Mouse (Mus musculus): ENCODE data around the gene Nr2f2.

The Nr2f2 gene

GRCm38 (mm10) chr7:70365941-70366807 is at the start of gene Nr2f2:
Nr2f2 (minus strand) TSS chr7:70366735.
- DNase-seq (ENCODE audit: low spot score) = no peak

GRCm38 (mm10) chr7:70414461-70414860 is 47.9 kb upstream of the Nr2f2 start:
- DNase-seq (ENCODE audit: low spot score) = no peak

- DNase-seq (ENCODE audit: low spot score) = no peak
Observed at GRCm38 (mm10) chr7:70413646-70414045, 47.1 kb upstream of the Nr2f2 start.

GRCm38 (mm10) chr7:70412900-70413299 is 46.4 kb upstream of the Nr2f2 start:
- DNase-seq (ENCODE audit: low spot score) = no peak

- DNase-seq (ENCODE audit: low spot score) = peak; percentile 47
Observed at GRCm38 (mm10) chr7:70410350-70410749, 43.8 kb upstream of the Nr2f2 start.

GRCm38 (mm10) chr7:70409890-70410289 is 43.4 kb upstream of the Nr2f2 start:
- DNase-seq (ENCODE audit: low spot score) = no peak

- no peak for DNase-seq (ENCODE audit: low spot score)
Observed at GRCm38 (mm10) chr7:70408814-70409213, 42.3 kb upstream of the Nr2f2 start.

- no peak for DNase-seq (ENCODE audit: low spot score)
Observed at GRCm38 (mm10) chr7:70407123-70407522, 40.6 kb upstream of the Nr2f2 start.

GRCm38 (mm10) chr7:70406527-70406926 is 40.0 kb upstream of the Nr2f2 start:
- DNase-seq (ENCODE audit: low spot score) = no peak

GRCm38 (mm10) chr7:70405466-70405865 is 38.9 kb upstream of the Nr2f2 start:
- no peak for DNase-seq (ENCODE audit: low spot score)

- DNase-seq (ENCODE audit: low spot score) = no peak
Observed at GRCm38 (mm10) chr7:70382828-70383227, 16.3 kb upstream of the Nr2f2 start.

GRCm38 (mm10) chr7:70381409-70382244 is 15.1 kb upstream of the Nr2f2 start:
- DNase-seq (ENCODE audit: low spot score) = no peak

GRCm38 (mm10) chr7:70380943-70381342 is 14.4 kb upstream of the Nr2f2 start:
- DNase-seq (ENCODE audit: low spot score) = no peak

- DNase-seq (ENCODE audit: low spot score) = no peak
Observed at GRCm38 (mm10) chr7:70380246-70380645, 13.7 kb upstream of the Nr2f2 start.

- no peak for DNase-seq (ENCODE audit: low spot score)
Observed at GRCm38 (mm10) chr7:70370552-70371262, 4.2 kb upstream of the Nr2f2 start.

- peak; percentile 54 for DNase-seq (ENCODE audit: low spot score)
Observed at GRCm38 (mm10) chr7:70369731-70370551, 3.4 kb upstream of the Nr2f2 start.

- DNase-seq (ENCODE audit: low spot score) = peak; percentile 64
Observed at GRCm38 (mm10) chr7:70369061-70369730, 2.7 kb upstream of the Nr2f2 start.

GRCm38 (mm10) chr7:70368751-70369060 is 2.2 kb upstream of the Nr2f2 start:
- no peak for DNase-seq (ENCODE audit: low spot score)

- no peak for DNase-seq (ENCODE audit: low spot score)
Observed at GRCm38 (mm10) chr7:70368268-70368655, 1.7 kb upstream of the Nr2f2 start.

- DNase-seq (ENCODE audit: low spot score) = peak; percentile 78
Observed at GRCm38 (mm10) chr7:70367591-70368267, 1.2 kb upstream of the Nr2f2 start.

GRCm38 (mm10) chr7:70366808-70367095 is 217 bp upstream of the Nr2f2 start:
- DNase-seq (ENCODE audit: low spot score) = no peak

All from testis, postnatal 10 days (tissue).